Mouse (Mus musculus): ENCODE results near the gene Hopx. TPM values are rescaled to one million over a fixed set of nuclear protein-coding genes. Genes with fewer than 3 reads are reported as not detected.

The Hopx gene
- total and polyA plus RNA-seq, 3 experiments: 26.8 to 43.4 TPM; not detected in 1

GRCm38 (mm10) chr5:77052616-77053015 is 62.3 kb downstream of the Hopx start:
- Histone ChIP-seq H3K4me3 (ENCODE audit: control insufficient read depth in 1 of 2, insufficient read depth in 1 of 2, low read depth in 2 of 2, low read length in 2 of 2) (no peak overlapping the region), H3K4me1 (ENCODE audit: control insufficient read depth in 1 of 2, insufficient read depth in 2 of 2, low read length in 2 of 2) (peaks cover 4 to 18% of the 10 kb centered on the region in 2 experiments), H3K27me3 (ENCODE audit: control insufficient read depth in 1 of 2, insufficient read depth in 2 of 2, low read length in 2 of 2) (peaks cover 0 to 1% of the 10 kb centered on the region in 2 experiments; a peak in 2 of 4 replicates), H3K36me3 (ENCODE audit: control insufficient read depth in 1 of 2, insufficient read depth in 2 of 2, low read length in 2 of 2) (peaks cover 0 to 9% of the 10 kb centered on the region in 2 experiments; a peak in 2 of 4 replicates), H3K27ac (ENCODE audit: control insufficient read depth, low read depth, low read length) (no peak overlapping the region), H3K9me3 (replicated peaks; ENCODE audit: insufficient read depth, low read length) (no peaks in the 10 kb centered on the region), H3K9ac (ENCODE audit: control insufficient read depth, low read depth, low read length, poor library complexity, severe bottlenecking) (no peak overlapping the region), H3K79me2 (ENCODE audit: control insufficient read depth, insufficient read depth, low read length, poor library complexity) (no peaks in the 10 kb centered on the region)
- DNase-seq (ENCODE audit: low read depth, low spot score): peak; percentile 66
- TF ChIP-seq ETS1 (IDR thresholded peaks at IDR 0.05; ENCODE audit: low read depth, low read length) (no peak), CTCF (IDR thresholded peaks at IDR 0.05 in 2 of 3, conservative IDR thresholded peaks at IDR 0.05 in 1 of 3; ENCODE audit: control insufficient read depth in 1 of 3, insufficient read depth in 1 of 3, low read depth in 2 of 3, low read length in 3 of 3, poor library complexity in 1 of 3, severe bottlenecking in 1 of 3) (no peak), MAZ (IDR thresholded peaks at IDR 0.05; ENCODE audit: low read depth, low read length) (no peak), SMC3 (IDR thresholded peaks at IDR 0.05; ENCODE audit: low read depth, low read length) (no peak), TCF12 (IDR thresholded peaks at IDR 0.05; ENCODE audit: low read depth, low read length) (no peak), ELF1 (IDR thresholded peaks at IDR 0.05; ENCODE audit: low read depth, low read length) (no peak), ZKSCAN1 (IDR thresholded peaks at IDR 0.05; ENCODE audit: low read depth, low read length) (no peak), E2F4 (IDR thresholded peaks at IDR 0.05; ENCODE audit: borderline replicate concordance, low read depth, low read length) (no peak), BHLHE40 (IDR thresholded peaks at IDR 0.05; ENCODE audit: borderline replicate concordance, low read depth, low read length) (no peak), TBP (IDR thresholded peaks at IDR 0.05; ENCODE audit: low read depth, low read length) (no peak), MEF2A (IDR thresholded peaks at IDR 0.05; ENCODE audit: extremely low read depth, insufficient replicate concordance, low read depth, low read length, poor library complexity, severe bottlenecking) (no peak), CHD2 (IDR thresholded peaks at IDR 0.05; ENCODE audit: low read length) (no peak)

DNA sequence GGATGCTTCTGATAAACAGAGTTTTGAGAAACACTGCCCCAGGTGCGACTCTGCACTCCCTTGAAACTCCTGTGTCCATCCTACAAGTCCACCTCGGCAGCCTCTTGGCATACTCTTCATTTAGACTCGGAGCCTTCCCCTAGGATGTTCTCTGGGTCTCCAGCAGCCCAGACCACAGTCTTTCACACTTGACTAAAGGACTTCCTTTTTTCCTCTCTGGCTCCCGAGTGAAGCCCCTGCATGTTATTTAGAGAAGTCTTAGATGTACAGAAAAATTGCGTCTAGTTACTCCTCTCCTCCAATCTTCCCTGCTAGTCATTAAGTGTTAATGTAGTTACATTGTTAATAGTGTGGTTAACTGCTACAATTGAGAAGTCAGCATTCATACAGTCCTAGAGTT is 70.6 kb downstream of the Hopx start:
- Histone ChIP-seq H3K36me3 (ENCODE audit: control insufficient read depth in 1 of 2, insufficient read depth in 2 of 2, low read length in 2 of 2) (peaks cover 0 to 2% of the 10 kb centered on the region in 2 experiments; a peak in 2 of 4 replicates), H3K4me3 (ENCODE audit: control insufficient read depth in 1 of 2, insufficient read depth in 1 of 2, low read depth in 2 of 2, low read length in 2 of 2) (no peak overlapping the region), H3K9ac (ENCODE audit: control insufficient read depth, low read depth, low read length, poor library complexity, severe bottlenecking) (no peak overlapping the region), H3K27ac (ENCODE audit: control insufficient read depth, low read depth, low read length) (no peak overlapping the region), H3K27me3 (ENCODE audit: control insufficient read depth in 1 of 2, insufficient read depth in 2 of 2, low read length in 2 of 2) (peaks cover 4% of the 10 kb centered on the region in 2 experiments), H3K4me1 (ENCODE audit: control insufficient read depth in 1 of 2, insufficient read depth in 2 of 2, low read length in 2 of 2) (peaks cover 0 to 7% of the 10 kb centered on the region in 2 experiments; a peak in 2 of 4 replicates), H3K79me2 (ENCODE audit: control insufficient read depth, insufficient read depth, low read length, poor library complexity) (no peaks in the 10 kb centered on the region), H3K9me3 (replicated peaks; ENCODE audit: insufficient read depth, low read length) (no peaks in the 10 kb centered on the region)
- peak; percentile 59 for DNase-seq (ENCODE audit: low read depth, low spot score)
- TF ChIP-seq EP300 (IDR thresholded peaks at IDR 0.05; ENCODE audit: low read depth in 1 of 2, low read length in 2 of 2) (0 out of 4 replicates have a peak, but pooled peaks of 1 of the 2 experiments have one; percentile 10), E2F4 (IDR thresholded peaks at IDR 0.05; ENCODE audit: borderline replicate concordance, low read depth, low read length) (no peak)

GRCm38 (mm10) chr5:77039391-77039790 is 75.5 kb downstream of the Hopx start:
- Histone ChIP-seq H3K79me2 (ENCODE audit: control insufficient read depth, insufficient read depth, low read length, poor library complexity) (no peaks in the 10 kb centered on the region), H3K4me3 (ENCODE audit: control insufficient read depth in 1 of 2, insufficient read depth in 1 of 2, low read depth in 2 of 2, low read length in 2 of 2) (no peak overlapping the region), H3K9me3 (replicated peaks; ENCODE audit: insufficient read depth, low read length) (no peaks in the 10 kb centered on the region), H3K4me1 (ENCODE audit: control insufficient read depth in 1 of 2, insufficient read depth in 2 of 2, low read length in 2 of 2) (peaks cover 5 to 10% of the 10 kb centered on the region in 2 experiments), H3K27ac (ENCODE audit: control insufficient read depth, low read depth, low read length) (no peak overlapping the region), H3K36me3 (ENCODE audit: control insufficient read depth in 1 of 2, insufficient read depth in 2 of 2, low read length in 2 of 2) (peaks cover 0 to 7% of the 10 kb centered on the region in 2 experiments; a peak in 2 of 4 replicates), H3K27me3 (ENCODE audit: control insufficient read depth in 1 of 2, insufficient read depth in 2 of 2, low read length in 2 of 2) (no peaks in the 10 kb centered on the region; a peak in 1 of 4 replicates), H3K9ac (ENCODE audit: control insufficient read depth, low read depth, low read length, poor library complexity, severe bottlenecking) (no peak overlapping the region)
- peak; percentile 40 for DNase-seq (ENCODE audit: low read depth, low spot score)
- TF ChIP-seq NELFE (IDR thresholded peaks at IDR 0.05; ENCODE audit: low read depth, low read length) (no peak), EP300 (IDR thresholded peaks at IDR 0.05; ENCODE audit: low read depth in 1 of 2, low read length in 2 of 2) (peak; percentile 35 to 61; a peak in 3 of 4 replicates), UBTF (IDR thresholded peaks at IDR 0.05; ENCODE audit: borderline replicate concordance, insufficient read depth, low read depth, low read length) (no peak), USF1 (IDR thresholded peaks at IDR 0.05; ENCODE audit: low read depth, low read length) (no peak), SIN3A (IDR thresholded peaks at IDR 0.05; ENCODE audit: low read length) (no peak), MAZ (IDR thresholded peaks at IDR 0.05; ENCODE audit: low read depth, low read length) (no peak), RCOR1 (IDR thresholded peaks at IDR 0.05; ENCODE audit: low read depth, low read length) (no peak), TCF12 (IDR thresholded peaks at IDR 0.05; ENCODE audit: low read depth, low read length) (peak; percentile 73), ZKSCAN1 (IDR thresholded peaks at IDR 0.05; ENCODE audit: low read depth, low read length) (no peak), TAL1 (IDR thresholded peaks at IDR 0.05; ENCODE audit: low read length) (peak; percentile 36; the same call in 1 of the 2 replicates), USF2 (IDR thresholded peaks at IDR 0.05; ENCODE audit: borderline replicate concordance in 1 of 2, insufficient read depth in 1 of 2, low read depth in 1 of 2, low read length in 2 of 2) (no peak), ZNF384 (IDR thresholded peaks at IDR 0.05; ENCODE audit: low read depth, low read length) (peak; percentile 80), CHD2 (IDR thresholded peaks at IDR 0.05; ENCODE audit: low read length) (no peak), ZC3H11A (IDR thresholded peaks at IDR 0.05; ENCODE audit: low read depth, low read length) (no peak), GATA1 (IDR thresholded peaks at IDR 0.05; ENCODE audit: low read depth, low read length) (peak; percentile 67), E2F4 (IDR thresholded peaks at IDR 0.05; ENCODE audit: borderline replicate concordance, low read depth, low read length) (no peak), MEF2A (IDR thresholded peaks at IDR 0.05; ENCODE audit: extremely low read depth, insufficient replicate concordance, low read depth, low read length, poor library complexity, severe bottlenecking) (no peak)
